Mouse (Mus musculus): Measurements from ENCODE around the gene Ocel1.

DNA sequence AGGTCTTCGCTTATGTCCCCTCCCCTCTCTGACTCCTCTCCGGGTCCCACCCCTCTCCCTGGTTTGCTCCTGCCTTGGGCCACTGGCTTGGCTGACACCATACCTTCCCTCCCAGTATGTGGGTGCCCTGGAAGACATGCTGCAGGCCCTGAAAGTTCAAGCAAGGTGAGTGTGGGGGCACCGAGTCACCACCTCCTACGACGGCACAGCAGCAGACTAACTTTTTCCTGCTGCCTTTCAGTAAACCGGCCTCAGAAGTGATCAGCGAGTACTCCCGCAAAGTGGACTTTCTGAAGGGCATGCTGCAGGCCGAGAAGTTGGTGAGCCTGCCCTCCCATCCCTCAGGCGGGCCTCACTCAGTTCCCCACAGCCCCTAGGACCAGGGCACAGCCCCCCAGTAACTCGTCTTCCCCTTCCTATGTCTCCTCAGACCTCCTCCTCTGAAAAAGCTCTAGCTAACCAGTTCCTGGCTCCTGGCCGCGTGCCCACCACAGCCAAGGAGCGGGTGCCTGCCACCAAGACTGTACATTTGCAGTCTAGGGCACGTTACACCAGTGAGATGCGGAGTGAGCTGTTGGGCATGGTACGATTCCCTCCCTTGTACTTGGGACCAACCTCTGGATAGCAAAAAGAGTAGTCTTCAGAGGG is 3.4 kb upstream of the Ocel1 start:
- TF ChIP-seq GATA1 (IDR thresholded peaks at IDR 0.05; ENCODE audit: borderline replicate concordance, low read length) (no peak), FLI1 (IDR thresholded peaks at IDR 0.05; ENCODE audit: low read length) (no peak)

All from megakaryocyte, embryonic 14.5 days (primary cell).